Comparison of ENCODE assay signal across 8 mouse cellular contexts in the genomic region with DNA sequence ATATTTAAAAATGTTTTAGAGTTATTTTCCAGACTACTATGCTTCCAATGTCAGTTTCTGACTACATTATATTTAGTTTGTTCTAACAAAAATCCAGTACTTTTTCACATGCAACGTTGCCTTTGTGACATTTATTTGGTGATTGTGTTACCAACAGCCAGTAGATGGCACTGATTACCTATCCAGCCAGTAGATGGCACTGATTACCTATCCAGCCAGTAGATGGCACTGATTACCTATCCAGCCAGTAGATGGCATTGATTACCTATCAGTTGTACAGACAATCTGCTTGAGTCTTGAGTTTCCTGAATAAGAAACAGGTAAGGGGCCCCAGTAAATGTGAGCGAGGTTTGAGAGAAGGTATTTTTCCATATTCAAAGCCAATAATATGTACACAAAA. TPM values are rescaled to one million over a fixed set of nuclear protein-coding genes. Genes with fewer than 3 reads are reported as not detected.
DNase-seq lines count a peak whose midpoint lies in the region; ATAC-seq lines count a peak whose summit lies in the region.
"Had no signal": no experiment of that assay in that cellular context is flagged by ENCODE, and none has a peak within 500 bp of the region (broad histone marks: within the 10 kb centered on the region; RNA-seq: fewer than 3 reads in every experiment).

No protein-coding gene starts in this region.

- WGBS in embryonic facial prominence, embryonic 14.5 days, result 26% methylated on average over 2 of the region's 2 CpGs

- peak; percentile 55 to 67 for DNase-seq in right cerebral cortex, adult 2 months (ENCODE audit: low spot score in 2 of 2)
- no peak for DNase-seq in right cerebral cortex, postnatal 14 days
- peak; percentile 58 for DNase-seq in T-cell, adult 2 months (ENCODE audit: low spot score)
- DNase-seq in embryonic facial prominence, embryonic 14.5 days (ENCODE audit: low spot score), result peak; percentile 12
- DNase-seq in kidney, postnatal 14 days, result peak; percentile 71
- DNase-seq in lung, postnatal 36 days, result peak; percentile 81
- DNase-seq in embryo, embryonic 10 days (ENCODE audit: low spot score), result no peak

- H3K9ac ChIP-seq in embryonic facial prominence, embryonic 14.5 days (ENCODE audit: low read depth, low read length), result no peak overlapping the region

- no peak overlapping the region for H3K4me3 ChIP-seq in embryonic facial prominence, embryonic 14.5 days (ENCODE audit: low read depth, low read length)

- H3K27me3 ChIP-seq in embryonic facial prominence, embryonic 14.5 days (replicated peaks; ENCODE audit: control insufficient read depth, insufficient read depth, low read length), result no peaks in the 10 kb centered on the region

- H3K9me3 ChIP-seq in embryonic facial prominence, embryonic 14.5 days (ENCODE audit: control insufficient read depth, low read length), result no peaks in the 10 kb centered on the region

- H3K27ac ChIP-seq in embryonic facial prominence, embryonic 14.5 days (replicated peaks; ENCODE audit: low read depth, low read length), result no peak overlapping the region

- H3K4me1 ChIP-seq in embryonic facial prominence, embryonic 14.5 days (ENCODE audit: control insufficient read depth, insufficient read depth, low read length), result no peaks in the 10 kb centered on the region

- H3K4me2 ChIP-seq in embryonic facial prominence, embryonic 14.5 days (ENCODE audit: low read depth, low read length), result no peak overlapping the region

- H3K36me3 ChIP-seq in embryonic facial prominence, embryonic 14.5 days (ENCODE audit: control insufficient read depth, insufficient read depth, low read length), result no peaks in the 10 kb centered on the region

- ATAC-seq in embryonic facial prominence, embryonic 14.5 days (ENCODE audit: low read depth), result no peak

RNA-seq across cellular contexts. Expression of gene Mthfd2l, which starts 20.6 kb away (rescaled TPM):
- 43.1 and 47.7 TPM in 2 replicates for polyA plus RNA-seq in embryonic facial prominence, embryonic 14.5 days (2014; fragmentation: Nextera tagmentation; extraction: Ambion mirVana)

RNA-seq across cellular contexts. Expression of gene Cxcl2, which starts 47.8 kb away (rescaled TPM):
- polyA plus RNA-seq in embryonic facial prominence, embryonic 14.5 days (2014; fragmentation: Nextera tagmentation; extraction: Ambion mirVana), result 0.18 TPM in 1 of 2 replicates, not detected in the other
- polyA plus RNA-seq: lung, embryonic 16.5 days had no signal

Comparison
In these comparisons a context has a peak if more than half of its experiments do, and no peak if none do; other contexts are left out.
1. DNase-seq: peak in right cerebral cortex, adult 2 months (2 of 2), T-cell, adult 2 months (single experiment), embryonic facial prominence, embryonic 14.5 days (single experiment), kidney, postnatal 14 days (single experiment) and lung, postnatal 36 days (single experiment); none in right cerebral cortex, postnatal 14 days (single experiment) and embryo, embryonic 10 days (single experiment).